Mouse (Mus musculus) intestine, embryonic 16.5 days (tissue): ENCODE results near the gene Opcml. TPM values are rescaled to one million over a fixed set of nuclear protein-coding genes. Genes with fewer than 3 reads are reported as not detected.

ENCODE experiments used
- ATAC-seq: fragments of 200-750 bp; cut with Nextera tagmentation; 2 replicates; pipeline ENCODE4 v1.8.0; 2017; ENCODE audit warnings: moderate TSS enrichment, moderate library complexity
- H3K27ac ChIP-seq: fragments of 300-500 bp; sonication (generic); 2 replicates; pipeline ENCODE4 v1.5.1; 2014; ENCODE audit warnings: mild to moderate bottlenecking, low read length
- H3K27me3 ChIP-seq: fragments of 300-500 bp; sonication (generic); replicated peaks from 2 replicates; pipeline ENCODE4 v1.6.1; 2014; ENCODE audit warnings: low read length, control low read depth, mixed read lengths; ENCODE audit not compliant: control insufficient read depth, insufficient read depth
- H3K36me3 ChIP-seq: fragments of 300-500 bp; sonication (generic); 2 replicates; pipeline ENCODE4 v1.6.1; 2014; ENCODE audit warnings: low read length, control low read depth; ENCODE audit not compliant: control insufficient read depth, insufficient read depth
- H3K4me1 ChIP-seq: fragments of 300-500 bp; sonication (generic); 2 replicates; pipeline ENCODE4 v1.6.1; 2014; ENCODE audit warnings: low read length, control low read depth, mixed read lengths; ENCODE audit not compliant: control insufficient read depth, insufficient read depth
- H3K4me2 ChIP-seq: fragments of 300-500 bp; sonication (generic); 2 replicates; pipeline ENCODE4 v1.6.1; 2014; ENCODE audit warnings: low read depth, low read length, control low read depth
- H3K4me3 ChIP-seq: fragments of 300-500 bp; sonication (generic); 2 replicates; pipeline ENCODE4 v1.5.1; 2014; ENCODE audit warnings: mild to moderate bottlenecking, low read length
- H3K9ac ChIP-seq: fragments of 300-500 bp; sonication (generic); 2 replicates; pipeline ENCODE4 v1.6.1; 2014; ENCODE audit warnings: low read depth, low read length
- H3K9me3 ChIP-seq: fragments of 300-500 bp; sonication (generic); 2 replicates; pipeline ENCODE4 v1.6.1; 2016; ENCODE audit warnings: low read length, control low read depth; ENCODE audit not compliant: control insufficient read depth
- WGBS: fragments of 180-500 bp; shearing (Covaris S2); extraction: QIAGEN DNeasy Blood & Tissue Kit; methylation state at CpG from one replicate; pipeline ENCODE4 v1.1.7; 2014; 5-methylcytosine and 5-hydroxymethylcytosine counted together
- polyA plus RNA-seq: library from polyadenylated mRNA; unstranded; fragments of >200 nt; fragmentation: Nextera tagmentation; extraction: Ambion mirVana; gene quantifications from 2 replicates; pipeline ENCODE4 v1.2.1, GENCODE M21; 2015

Gene Opcml
- 2.6 and 3.1 TPM in 2 replicates for polyA plus RNA-seq

DNA sequence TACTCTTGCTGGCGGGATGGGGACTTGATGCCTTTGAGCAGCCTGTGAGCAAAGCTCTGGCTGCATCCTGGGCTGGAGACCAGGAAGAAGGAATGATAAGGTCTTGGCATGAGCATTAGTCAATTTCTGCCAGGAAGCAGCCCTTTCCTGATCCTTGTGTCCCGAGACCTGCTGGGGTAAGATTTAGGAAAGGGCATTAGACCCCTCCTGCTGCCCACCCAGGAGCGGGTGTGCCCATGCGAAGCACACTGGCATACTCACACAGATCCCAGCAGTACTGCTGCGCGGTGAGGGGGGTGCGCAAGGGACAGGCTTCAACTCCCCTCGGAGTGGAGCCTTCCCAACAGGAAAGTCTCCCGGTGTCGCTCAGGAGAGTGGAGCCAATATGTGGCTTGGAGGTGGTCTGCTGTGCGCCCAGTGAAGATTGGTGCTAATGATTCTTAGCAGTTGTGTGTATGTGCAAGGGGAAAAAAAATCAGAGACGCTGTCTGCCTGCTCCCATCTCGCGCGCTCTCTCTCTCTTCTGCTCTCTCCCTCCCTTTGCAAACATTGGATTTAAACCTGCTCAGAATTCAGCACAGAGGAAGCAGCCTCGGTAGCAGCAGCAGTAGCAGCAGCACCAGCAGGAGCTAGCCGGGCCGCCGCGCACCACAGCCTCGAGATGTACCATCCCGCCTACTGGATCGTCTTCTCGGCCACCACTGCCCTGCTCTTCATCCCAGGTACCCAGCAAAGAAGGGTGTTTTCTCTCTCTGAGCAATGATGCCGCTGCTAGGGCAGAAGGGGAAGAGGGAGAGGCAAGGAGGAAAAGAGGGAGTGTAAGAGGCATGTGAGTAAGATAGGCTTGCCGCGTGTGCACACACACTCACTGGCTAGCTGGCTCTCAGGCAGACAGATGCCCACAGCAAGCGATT is at the start of gene Opcml:
TSS of gene Opcml (plus strand) at position 51 of the 914 bp plus-strand sequence.
- Histone ChIP-seq H3K36me3 (no peaks in the 10 kb centered on the region), H3K9ac (peak within 1 kb of the TSS; percentile 40; the same call in 1 of the 2 replicates), H3K4me3 (peak within 1 kb of the TSS; percentile 37), H3K27ac (no peak within 1 kb of the TSS), H3K4me2 (peak within 1 kb of the TSS; percentile 50), H3K27me3 (peaks cover 23% of the 10 kb centered on the region), H3K4me1 (no peaks in the 10 kb centered on the region; the same call in 1 of the 2 replicates), H3K9me3 (no peaks in the 10 kb centered on the region)
- WGBS, result 2% methylated on average over 28 of the region's 28 CpGs
- no peak for ATAC-seq

GRCm38 (mm10) chr9:27758709-27759108 is 31.9 kb upstream of the Opcml start:
- H3K4me1 ChIP-seq, result no peaks in the 10 kb centered on the region
- H3K9ac ChIP-seq, result no peak overlapping the region
- H3K36me3 ChIP-seq, result no peaks in the 10 kb centered on the region
- H3K27ac ChIP-seq, result no peak overlapping the region
- no peaks in the 10 kb centered on the region for H3K9me3 ChIP-seq
- H3K27me3 ChIP-seq, result no peaks in the 10 kb centered on the region
- no peak overlapping the region for H3K4me2 ChIP-seq
- no peak overlapping the region for H3K4me3 ChIP-seq
- no peak for ATAC-seq
- WGBS, result 53% methylated on average over 1 of the region's 1 CpGs

DNA sequence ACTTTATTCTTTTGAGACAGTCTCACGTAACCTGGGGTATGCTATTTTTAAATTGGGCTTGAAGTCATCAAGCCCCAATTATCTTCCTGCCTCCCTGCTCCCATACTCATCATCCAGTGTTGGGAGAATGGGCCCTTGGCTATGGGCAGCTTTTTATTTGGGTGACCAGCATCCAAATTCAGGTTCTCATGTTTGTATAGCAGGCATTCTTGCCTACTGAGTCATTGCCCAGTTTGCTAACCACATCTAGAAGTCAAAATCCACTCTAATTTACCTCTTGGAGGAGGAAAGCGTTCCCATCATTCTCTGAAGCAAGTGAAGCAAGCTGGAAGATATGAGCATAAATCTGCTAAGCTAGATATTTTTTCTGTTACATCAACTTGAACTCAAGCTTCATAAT is 29.4 kb upstream of the Opcml start:
- no peaks in the 10 kb centered on the region for H3K36me3 ChIP-seq
- WGBS, result 87% methylated on average over 2 of the region's 2 CpGs
- no peaks in the 10 kb centered on the region for H3K4me1 ChIP-seq
- H3K4me2 ChIP-seq, result no peak overlapping the region
- no peak overlapping the region for H3K4me3 ChIP-seq
- H3K9ac ChIP-seq, result no peak overlapping the region
- H3K27me3 ChIP-seq, result no peaks in the 10 kb centered on the region
- no peaks in the 10 kb centered on the region for H3K9me3 ChIP-seq
- no peak overlapping the region for H3K27ac ChIP-seq
- ATAC-seq, result no peak

DNA sequence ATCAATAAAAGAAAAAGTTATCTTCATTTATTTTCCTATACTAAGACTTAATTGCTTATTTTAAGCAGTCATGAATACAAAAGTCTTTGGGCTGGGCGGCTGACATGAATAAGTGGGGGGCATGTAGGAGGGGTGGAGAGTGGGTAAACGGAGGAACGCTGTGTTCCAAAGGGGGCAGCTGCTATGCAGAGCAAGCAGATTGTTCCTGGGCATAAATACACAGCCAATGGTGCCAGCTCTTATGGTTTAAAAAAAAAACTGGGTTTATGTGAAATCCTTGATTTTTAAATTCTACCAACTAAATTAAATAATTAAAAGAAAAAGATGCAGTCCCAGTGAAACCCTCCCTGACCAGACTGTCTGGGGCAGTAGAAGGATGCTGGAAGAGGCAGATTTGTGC is 24.1 kb upstream of the Opcml start:
- Histone ChIP-seq H3K4me1 (no peaks in the 10 kb centered on the region), H3K4me3 (no peak overlapping the region)

GRCm38 (mm10) chr9:27767196-27767900 is 23.2 kb upstream of the Opcml start:
- WGBS, result 85% methylated on average over 8 of the region's 8 CpGs
- Histone ChIP-seq H3K4me1 (no peaks in the 10 kb centered on the region), H3K4me2 (no peak overlapping the region), H3K9me3 (no peaks in the 10 kb centered on the region), H3K27ac (no peak overlapping the region), H3K36me3 (no peaks in the 10 kb centered on the region), H3K4me3 (no peak overlapping the region), H3K9ac (no peak overlapping the region), H3K27me3 (no peaks in the 10 kb centered on the region)
- no peak for ATAC-seq

More for the DNA sequence above, 24.1 kb upstream of the Opcml start:
- no peak for ATAC-seq
- Histone ChIP-seq H3K9ac (no peak overlapping the region), H3K4me2 (no peak overlapping the region), H3K27ac (no peak overlapping the region), H3K9me3 (no peaks in the 10 kb centered on the region), H3K36me3 (no peaks in the 10 kb centered on the region), H3K27me3 (no peaks in the 10 kb centered on the region)
- 82% methylated on average over 3 of the region's 3 CpGs for WGBS

- Histone ChIP-seq H3K4me1 (no peaks in the 10 kb centered on the region), H3K9me3 (no peaks in the 10 kb centered on the region), H3K9ac (no peak overlapping the region), H3K27ac (no peak overlapping the region), H3K4me3 (no peak overlapping the region), H3K27me3 (no peaks in the 10 kb centered on the region), H3K36me3 (no peaks in the 10 kb centered on the region), H3K4me2 (no peak overlapping the region)
- ATAC-seq, result no peak
These were observed 21.8 kb upstream of the Opcml start for GRCm38 (mm10) chr9:27768788-27769187.

GRCm38 (mm10) chr9:27781291-27781993 is 9.1 kb upstream of the Opcml start:
- Histone ChIP-seq H3K9me3 (no peaks in the 10 kb centered on the region), H3K27me3 (no peaks in the 10 kb centered on the region), H3K9ac (no peak overlapping the region), H3K27ac (no peak overlapping the region), H3K4me2 (no peak overlapping the region), H3K4me3 (no peak overlapping the region), H3K36me3 (no peaks in the 10 kb centered on the region), H3K4me1 (no peaks in the 10 kb centered on the region)
- no peak for ATAC-seq
- 75% methylated on average over 6 of the region's 6 CpGs for WGBS

GRCm38 (mm10) chr9:27781994-27782337 is 8.6 kb upstream of the Opcml start:
- Histone ChIP-seq H3K4me1 (no peaks in the 10 kb centered on the region), H3K4me2 (no peak overlapping the region), H3K9me3 (no peaks in the 10 kb centered on the region), H3K9ac (no peak overlapping the region), H3K27me3 (no peaks in the 10 kb centered on the region), H3K36me3 (no peaks in the 10 kb centered on the region), H3K27ac (no peak overlapping the region), H3K4me3 (no peak overlapping the region)
- WGBS, result 9% methylated on average over 1 of the region's 1 CpGs
- ATAC-seq, result no peak

- 5% methylated on average over 12 of the region's 12 CpGs for WGBS
- no peaks in the 10 kb centered on the region for H3K36me3 ChIP-seq
- ATAC-seq, result no peak
- H3K4me3 ChIP-seq, result peak overlapping the region; percentile 37
- H3K4me2 ChIP-seq, result peak overlapping the region; percentile 50
- H3K9ac ChIP-seq, result no peak overlapping the region
- no peaks in the 10 kb centered on the region; the same call in 1 of the 2 replicates for H3K4me1 ChIP-seq
- H3K9me3 ChIP-seq, result no peaks in the 10 kb centered on the region
- peaks cover 23% of the 10 kb centered on the region for H3K27me3 ChIP-seq
- no peak overlapping the region for H3K27ac ChIP-seq
These were observed 1.0 kb downstream of the Opcml start for GRCm38 (mm10) chr9:27791639-27791966.
